ENCODE assay signal across 8 mouse cellular contexts in genomic region chr15:103307125-103307524, GRCm38 (mm10). TPM values are rescaled to one million over a fixed set of nuclear protein-coding genes. Genes with fewer than 3 reads are reported as not detected.
DNase-seq lines count a peak whose midpoint lies in the region; ATAC-seq and TF ChIP-seq lines count a peak whose summit lies in the region.

No protein-coding gene starts in this region.

- no peak for TF ChIP-seq EP300 in heart, postnatal 0 days (IDR thresholded peaks at IDR 0.05; ENCODE audit: low read depth)
- TF ChIP-seq EP300 in liver, embryonic 14.5 days (IDR thresholded peaks at IDR 0.05; ENCODE audit: low read depth): no peak

- H3K27me3 ChIP-seq in forebrain, embryonic 12.5 days: peaks cover 25% of the 10 kb centered on the region
- H3K27me3 ChIP-seq in heart, postnatal 0 days (ENCODE audit: control insufficient read depth, insufficient read depth, low read length): 0 out of 2 replicates have a peak, but pooled peaks cover 8% of the 10 kb centered on the region
- peaks cover 30% of the 10 kb centered on the region for H3K27me3 ChIP-seq in liver, embryonic 14.5 days (ENCODE audit: control insufficient read depth, insufficient read depth, low read length)
- H3K27me3 ChIP-seq in stomach, embryonic 15.5 days (replicated peaks): no peaks in the 10 kb centered on the region

- 1% methylated on average over 7 of the region's 7 CpGs for WGBS in forebrain, embryonic 12.5 days
- WGBS in heart, postnatal 0 days: 2% methylated on average over 7 of the region's 7 CpGs
- under 1% methylated on average over 7 of the region's 7 CpGs for WGBS in liver, embryonic 14.5 days (ENCODE audit: insufficient replicate concordance)
- 4% methylated on average over 7 of the region's 7 CpGs for WGBS in stomach, embryonic 15.5 days

- peak overlapping the region; percentile 4; the same call in 1 of the 2 replicates for H3K4me2 ChIP-seq in forebrain, embryonic 12.5 days
- H3K4me2 ChIP-seq in heart, postnatal 0 days (ENCODE audit: low read depth, low read length): 0 out of 2 replicates have a peak overlapping the region, but pooled peaks have one; percentile 30
- peak overlapping the region; percentile 16; the same call in 1 of the 2 replicates for H3K4me2 ChIP-seq in liver, embryonic 14.5 days (ENCODE audit: low read depth)
- peak overlapping the region; percentile 37 for H3K4me2 ChIP-seq in stomach, embryonic 15.5 days

- no peaks in the 10 kb centered on the region for H3K9me3 ChIP-seq in forebrain, embryonic 12.5 days
- no peaks in the 10 kb centered on the region for H3K9me3 ChIP-seq in heart, postnatal 0 days (replicated peaks; ENCODE audit: control insufficient read depth, low read length)
- H3K9me3 ChIP-seq in liver, embryonic 14.5 days (ENCODE audit: control insufficient read depth, low read length): no peaks in the 10 kb centered on the region
- H3K9me3 ChIP-seq in stomach, embryonic 15.5 days: no peaks in the 10 kb centered on the region

- no peak for ATAC-seq in forebrain, embryonic 12.5 days (ENCODE audit: low FRiP score)
- ATAC-seq in heart, postnatal 0 days (ENCODE audit: insufficient read depth, low read depth): peak; percentile 14; the same call in 1 of the 2 replicates
- ATAC-seq in liver, embryonic 14.5 days (ENCODE audit: insufficient read depth): 0 out of 2 replicates have a peak, but pooled peaks have one; percentile 9
- no peak for ATAC-seq in stomach, embryonic 15.5 days (ENCODE audit: insufficient read depth, low FRiP score, low read depth)

- peak; percentile 94 for TF ChIP-seq CTCF in heart, postnatal 0 days (IDR thresholded peaks at IDR 0.05; ENCODE audit: low read depth)
- peak; percentile 96 for TF ChIP-seq CTCF in liver, embryonic 14.5 days (IDR thresholded peaks at IDR 0.05; ENCODE audit: low read depth)

- H3K27ac ChIP-seq in forebrain, embryonic 12.5 days: peak overlapping the region; percentile 66
- no peak overlapping the region for H3K27ac ChIP-seq in heart, postnatal 0 days (ENCODE audit: low read depth)
- no peak overlapping the region for H3K27ac ChIP-seq in liver, embryonic 14.5 days
- 0 out of 2 replicates have a peak overlapping the region, but pooled peaks have one; percentile 97 for H3K27ac ChIP-seq in stomach, embryonic 15.5 days

- H3K4me1 ChIP-seq in forebrain, embryonic 12.5 days: peaks cover 52% of the 10 kb centered on the region
- H3K4me1 ChIP-seq in heart, postnatal 0 days (ENCODE audit: control insufficient read depth, insufficient read depth): no peaks in the 10 kb centered on the region; the same call in 1 of the 2 replicates
- peaks cover 5 to 35% of the 10 kb centered on the region in 2 experiments; a peak in 3 of 4 replicates for H3K4me1 ChIP-seq in liver, embryonic 14.5 days (replicated peaks; ENCODE audit: control insufficient read depth in 2 of 2, insufficient read depth in 2 of 2, low read length in 1 of 2)
- peaks cover 53% of the 10 kb centered on the region for H3K4me1 ChIP-seq in stomach, embryonic 15.5 days

- peak; percentile 87 to 92 for DNase-seq in CD8-positive naive resting alpha-beta T cell, adult 2 months (ENCODE audit: low read depth in 2 of 2, low spot score in 2 of 2)
- peak; percentile 99 for DNase-seq in c-Kit-positive CD71-negative TER-119-negative erythroid progenitor cells, embryonic 14.5 days (ENCODE audit: low read depth)
- DNase-seq in heart, postnatal 0 days (ENCODE audit: low spot score): peak; percentile 90
- DNase-seq in kidney, postnatal 36 days: peak; percentile 94 to 97
- DNase-seq in liver, embryonic 14.5 days (ENCODE audit: low read depth in 3 of 3, low spot score in 3 of 3): peak; percentile 80 to 87 (median 83)
- DNase-seq in neural tube, embryonic 10.5 days (ENCODE audit: extremely low spot score, low spot score): peak; percentile 98

- no peaks in the 10 kb centered on the region for H3K36me3 ChIP-seq in forebrain, embryonic 12.5 days (replicated peaks)
- no peaks in the 10 kb centered on the region for H3K36me3 ChIP-seq in heart, postnatal 0 days (replicated peaks; ENCODE audit: control insufficient read depth, insufficient read depth, low read length)
- H3K36me3 ChIP-seq in liver, embryonic 14.5 days (replicated peaks; ENCODE audit: control insufficient read depth, insufficient read depth, low read depth): no peaks in the 10 kb centered on the region
- no peaks in the 10 kb centered on the region for H3K36me3 ChIP-seq in stomach, embryonic 15.5 days

- no peak overlapping the region for H3K9ac ChIP-seq in forebrain, embryonic 12.5 days
- H3K9ac ChIP-seq in heart, postnatal 0 days (replicated peaks; ENCODE audit: low read depth, low read length): no peak overlapping the region
- H3K9ac ChIP-seq in liver, embryonic 14.5 days (replicated peaks): no peak overlapping the region
- no peak overlapping the region for H3K9ac ChIP-seq in stomach, embryonic 15.5 days

- no peak overlapping the region for H3K4me3 ChIP-seq in forebrain, embryonic 12.5 days (replicated peaks)
- H3K4me3 ChIP-seq in heart, postnatal 0 days (ENCODE audit: low read depth, low read length): no peak overlapping the region
- H3K4me3 ChIP-seq in liver, embryonic 14.5 days (ENCODE audit: insufficient read depth in 1 of 2, low read depth in 2 of 2, low read length in 2 of 2): no peak overlapping the region
- H3K4me3 ChIP-seq in stomach, embryonic 15.5 days (replicated peaks): no peak overlapping the region

RNA-seq across cellular contexts. Expression of gene Gpr84, which starts 3.3 kb away (rescaled TPM):
- polyA plus RNA-seq in forebrain, embryonic 12.5 days (2016; fragmentation: Nextera tagmentation; extraction: Ambion mirVana): 0.10 and 0.37 TPM in 2 replicates
- not detected in 2 replicates for total RNA-seq in heart, postnatal 0 days (2014; rRNA removed; ENCODE audit: low replicate concordance)
- polyA plus RNA-seq in heart, postnatal 0 days (2015; fragmentation: Nextera tagmentation; extraction: Ambion mirVana): 0.10 TPM in 1 of 2 replicates, not detected in the other
- 0.17 and 0.20 TPM in 2 replicates for polyA plus RNA-seq in liver, embryonic 14.5 days (2012; rRNA removed)
- polyA plus RNA-seq in liver, embryonic 14.5 days (2014; fragmentation: Nextera tagmentation; extraction: Ambion mirVana): 0.18 and 0.32 TPM in 2 replicates
- 0.46 and 0.53 TPM in 2 replicates for polyA plus RNA-seq in stomach, embryonic 15.5 days (2015; fragmentation: Nextera tagmentation; extraction: Ambion mirVana)

RNA-seq across cellular contexts. Expression of gene Zfp385a, which starts 32.8 kb away (rescaled TPM):
- 16.1 and 16.8 TPM in 2 replicates for polyA plus RNA-seq in forebrain, embryonic 12.5 days (2016; fragmentation: Nextera tagmentation; extraction: Ambion mirVana)
- 5.4 and 7.9 TPM in 2 replicates for total RNA-seq in heart, postnatal 0 days (2014; rRNA removed; ENCODE audit: low replicate concordance)
- 4.5 and 5.5 TPM in 2 replicates for polyA plus RNA-seq in heart, postnatal 0 days (2015; fragmentation: Nextera tagmentation; extraction: Ambion mirVana)
- polyA plus RNA-seq in liver, embryonic 14.5 days (2012; rRNA removed): 4.9 and 5.6 TPM in 2 replicates
- polyA plus RNA-seq in liver, embryonic 14.5 days (2014; fragmentation: Nextera tagmentation; extraction: Ambion mirVana): 4.7 and 6.2 TPM in 2 replicates
- polyA plus RNA-seq in stomach, embryonic 15.5 days (2015; fragmentation: Nextera tagmentation; extraction: Ambion mirVana): 8.2 and 9.3 TPM in 2 replicates

RNA-seq across cellular contexts. Expression of gene Copz1, which starts 34.6 kb away (rescaled TPM):
- polyA plus RNA-seq in forebrain, embryonic 12.5 days (2016; fragmentation: Nextera tagmentation; extraction: Ambion mirVana): 226 and 228 TPM in 2 replicates
- 109 and 117 TPM in 2 replicates for total RNA-seq in heart, postnatal 0 days (2014; rRNA removed; ENCODE audit: low replicate concordance)
- 124 TPM in 2 replicates for polyA plus RNA-seq in heart, postnatal 0 days (2015; fragmentation: Nextera tagmentation; extraction: Ambion mirVana)
- polyA plus RNA-seq in liver, embryonic 14.5 days (2012; rRNA removed): 118 and 133 TPM in 2 replicates
- 205 and 219 TPM in 2 replicates for polyA plus RNA-seq in liver, embryonic 14.5 days (2014; fragmentation: Nextera tagmentation; extraction: Ambion mirVana)
- polyA plus RNA-seq in stomach, embryonic 15.5 days (2015; fragmentation: Nextera tagmentation; extraction: Ambion mirVana): 248 and 260 TPM in 2 replicates

RNA-seq across cellular contexts. Expression of gene Nfe2, which starts 48.9 kb away (rescaled TPM):
- polyA plus RNA-seq in forebrain, embryonic 12.5 days (2016; fragmentation: Nextera tagmentation; extraction: Ambion mirVana): 2.1 and 3.4 TPM in 2 replicates
- total RNA-seq in heart, postnatal 0 days (2014; rRNA removed; ENCODE audit: low replicate concordance): 1.9 and 2.5 TPM in 2 replicates
- 0.93 and 1.2 TPM in 2 replicates for polyA plus RNA-seq in heart, postnatal 0 days (2015; fragmentation: Nextera tagmentation; extraction: Ambion mirVana)
- polyA plus RNA-seq in liver, embryonic 14.5 days (2012; rRNA removed): 178 and 222 TPM in 2 replicates
- polyA plus RNA-seq in liver, embryonic 14.5 days (2014; fragmentation: Nextera tagmentation; extraction: Ambion mirVana): 175 and 184 TPM in 2 replicates
- 7.8 and 15.9 TPM in 2 replicates for polyA plus RNA-seq in stomach, embryonic 15.5 days (2015; fragmentation: Nextera tagmentation; extraction: Ambion mirVana)

RNA-seq across cellular contexts. Expression of gene Itga5, which starts 59.4 kb away (rescaled TPM):
- polyA plus RNA-seq in forebrain, embryonic 12.5 days (2016; fragmentation: Nextera tagmentation; extraction: Ambion mirVana): 16.8 and 17.3 TPM in 2 replicates
- total RNA-seq in heart, postnatal 0 days (2014; rRNA removed; ENCODE audit: low replicate concordance): 83.3 and 85.4 TPM in 2 replicates
- 44.3 and 47.5 TPM in 2 replicates for polyA plus RNA-seq in heart, postnatal 0 days (2015; fragmentation: Nextera tagmentation; extraction: Ambion mirVana)
- 8.4 and 9.3 TPM in 2 replicates for polyA plus RNA-seq in liver, embryonic 14.5 days (2012; rRNA removed)
- polyA plus RNA-seq in liver, embryonic 14.5 days (2014; fragmentation: Nextera tagmentation; extraction: Ambion mirVana): 9.9 and 12.5 TPM in 2 replicates
- polyA plus RNA-seq in stomach, embryonic 15.5 days (2015; fragmentation: Nextera tagmentation; extraction: Ambion mirVana): 48.3 and 53.4 TPM in 2 replicates

Comparison
In these comparisons a context has a peak if more than half of its experiments do, and no peak if none do; other contexts are left out.
1. ATAC-seq: peak in heart, postnatal 0 days (single experiment) and liver, embryonic 14.5 days (single experiment); none in forebrain, embryonic 12.5 days (single experiment) and stomach, embryonic 15.5 days (single experiment).
2. H3K27ac ChIP-seq: peak in forebrain, embryonic 12.5 days (single experiment) and stomach, embryonic 15.5 days (single experiment); none in heart, postnatal 0 days (single experiment) and liver, embryonic 14.5 days (single experiment).
3. Peak in every context shown above with its lines, with median percentiles within 50 percentile points of each other: DNase-seq and H3K4me2 ChIP-seq.